Mouse (Mus musculus) MEL (cell line): ENCODE measurements around the gene Rnf123.

Experiments used
- CHD1 ChIP-seq: IDR thresholded peaks from 2 replicates; pipeline ENCODE4 v1.6.1; 2012; ENCODE audit warnings: low read depth, mild to moderate bottlenecking, inconsistent platforms, low read length, improper control_type of control experiment
- POLR2A ChIP-seq, 2 experiments: IDR thresholded peaks; 2 replicates each; pipeline ENCODE4 v1.6.1; 2011 to 2012; ENCODE audit warnings: low read length in 2 of 2, mild to moderate bottlenecking in 2 of 2, control low read depth in 1 of 2, improper control_type of control experiment in 1 of 2, low read depth in 1 of 2, moderate library complexity in 1 of 2; ENCODE audit not compliant: control insufficient read depth in 1 of 2, insufficient read depth in 1 of 2, poor library complexity in 1 of 2

GRCm38 (mm10) chr9:108107867-108108266 lies 24.7 kb upstream of the Rnf123 start:
- TF ChIP-seq POLR2A (IDR thresholded peaks at IDR 0.05; ENCODE audit: control insufficient read depth in 1 of 2, insufficient read depth in 1 of 2, low read depth in 1 of 2, low read length in 2 of 2, poor library complexity in 1 of 2) (no peak), CHD1 (no peak)
